Mouse (Mus musculus) layer of hippocampus, adult 8-10 months (tissue): ENCODE data around the gene Sgip1. TPM values are rescaled to one million over a fixed set of nuclear protein-coding genes. Genes with fewer than 3 reads are reported as not detected.

Experiments used
- DNase-seq, 2 experiments: peaks; one replicate each; pipeline ENCODE4 v3.0.0; 2022; ENCODE audit warnings: low spot score in 2 of 2
- total RNA-seq, 4 experiments: library from RNA; stranded (reverse); gene quantifications; 2 replicates each; pipeline ENCODE4 v1.2.4; 2022

Sgip1 gene
- total RNA-seq, 4 experiments from 2014 or later = 258 to 282 (median 268) TPM

GRCm38 (mm10) chr4:102774549-102774948, 33.5 kb downstream of the Sgip1 start:
- DNase-seq = no peak

GRCm38 (mm10) chr4:102775596-102776270, 34.6 kb downstream of the Sgip1 start:
- no peak for DNase-seq

- no peak for DNase-seq
These were observed 38.8 kb downstream of the Sgip1 start for GRCm38 (mm10) chr4:102779902-102780301.

- DNase-seq = peak; percentile 64 to 71
These were observed 42.1 kb downstream of the Sgip1 start for GRCm38 (mm10) chr4:102783063-102783748.

GRCm38 (mm10) chr4:102785158-102785557, 44.1 kb downstream of the Sgip1 start:
- no peak for DNase-seq

GRCm38 (mm10) chr4:102792100-102792790, 51.1 kb downstream of the Sgip1 start:
- no peak for DNase-seq

- DNase-seq = no peak
These were observed 60.4 kb downstream of the Sgip1 start for GRCm38 (mm10) chr4:102801471-102801870.

- DNase-seq = no peak
These were observed 60.8 kb downstream of the Sgip1 start for GRCm38 (mm10) chr4:102801936-102802335.

- DNase-seq = no peak
These were observed 63.5 kb downstream of the Sgip1 start for GRCm38 (mm10) chr4:102804611-102805010.

GRCm38 (mm10) chr4:102806987-102807386, 65.9 kb downstream of the Sgip1 start:
- DNase-seq = no peak

- DNase-seq = no peak
These were observed 67.2 kb downstream of the Sgip1 start for GRCm38 (mm10) chr4:102808258-102808657.

- DNase-seq = no peak
These were observed 68.2 kb downstream of the Sgip1 start for GRCm38 (mm10) chr4:102809296-102809695.

- DNase-seq = no peak
These were observed 69.2 kb downstream of the Sgip1 start for GRCm38 (mm10) chr4:102810277-102810676.

- no peak for DNase-seq
These were observed 70.1 kb downstream of the Sgip1 start for GRCm38 (mm10) chr4:102811007-102811805.

- DNase-seq = no peak
These were observed 72.2 kb downstream of the Sgip1 start for GRCm38 (mm10) chr4:102813346-102813745.

GRCm38 (mm10) chr4:102821786-102822185, 80.7 kb downstream of the Sgip1 start:
- DNase-seq = no peak

- DNase-seq = no peak
These were observed 83.4 kb downstream of the Sgip1 start for GRCm38 (mm10) chr4:102824494-102824893.

GRCm38 (mm10) chr4:102826159-102826558, 85.1 kb downstream of the Sgip1 start:
- peak in 1 of 2 experiments; percentile 26 for DNase-seq

GRCm38 (mm10) chr4:102828518-102828917, 87.4 kb downstream of the Sgip1 start:
- DNase-seq = no peak

GRCm38 (mm10) chr4:102833191-102833590, 92.1 kb downstream of the Sgip1 start:
- no peak for DNase-seq

- DNase-seq = no peak
These were observed 92.6 kb downstream of the Sgip1 start for GRCm38 (mm10) chr4:102833726-102834125.
